Mouse (Mus musculus): ENCODE results near the gene Nlrc5.

Gene Nlrc5

DNA sequence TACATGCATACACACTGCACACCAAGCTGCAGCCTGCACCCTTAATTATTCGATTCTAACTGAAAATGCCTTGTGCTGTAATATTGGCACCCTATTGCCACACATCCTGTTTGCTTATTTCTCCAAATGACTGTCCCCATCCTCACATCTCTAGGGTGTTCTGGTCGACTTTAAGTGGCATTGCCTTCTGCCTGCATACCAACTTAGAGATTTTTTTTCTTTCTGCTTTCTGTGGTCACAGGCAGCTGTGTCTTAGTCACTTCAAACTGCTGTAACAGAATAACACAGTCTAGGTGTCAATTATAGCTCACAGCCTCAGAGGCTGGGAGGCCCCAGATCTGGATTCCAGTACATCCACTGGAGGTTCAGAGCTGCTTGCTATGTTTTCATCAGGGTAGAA, 24.4 kb downstream of the Nlrc5 start:
- no peak for DNase-seq (ENCODE audit: extremely low read depth, low read depth, low spot score)

DNA sequence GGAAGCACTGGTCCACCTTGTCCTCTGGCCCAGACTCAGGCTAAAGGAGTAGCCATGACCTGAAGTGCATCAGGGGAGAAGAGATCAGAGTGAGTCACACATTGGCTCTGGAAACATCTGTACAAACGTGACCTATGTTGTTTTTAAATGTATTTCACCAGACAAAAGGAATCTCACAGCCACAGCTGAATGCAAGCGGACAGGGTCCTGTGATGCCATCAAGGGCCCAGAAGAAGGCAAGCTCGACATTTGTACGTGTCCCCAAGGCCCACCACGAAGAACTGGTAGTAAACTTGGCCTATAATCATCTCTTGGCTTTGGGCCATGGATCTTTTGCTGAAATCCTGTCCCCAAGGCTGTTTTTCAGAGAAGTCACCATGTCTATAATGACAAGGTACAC, 35.5 kb downstream of the Nlrc5 start:
- no peak for DNase-seq (ENCODE audit: extremely low read depth, low read depth, low spot score)

DNA sequence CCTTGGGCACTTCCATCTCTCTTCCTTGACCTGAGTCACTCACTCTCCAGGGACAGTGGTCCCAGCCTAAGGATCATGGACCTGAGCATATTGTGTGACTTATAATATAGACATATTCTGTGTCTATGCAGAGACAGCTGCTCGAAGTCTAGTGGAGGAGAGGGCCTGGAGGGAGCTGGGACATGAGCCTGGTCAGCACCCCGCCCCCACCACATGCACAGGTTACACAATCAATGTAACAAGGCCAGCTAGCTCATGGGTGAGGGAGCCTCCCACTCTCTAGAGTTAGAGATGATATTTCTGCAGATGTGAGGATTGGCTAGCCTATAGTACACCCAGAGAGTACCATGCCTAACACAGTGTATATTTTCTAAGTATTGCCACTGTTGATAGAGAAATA, 36.6 kb downstream of the Nlrc5 start:
- DNase-seq (ENCODE audit: extremely low read depth, low read depth, low spot score): no peak

- no peak for DNase-seq (ENCODE audit: extremely low read depth, low read depth, low spot score)
These were observed 37.1 kb downstream of the Nlrc5 start for GRCm38 (mm10) chr8:94471281-94471680.

DNA sequence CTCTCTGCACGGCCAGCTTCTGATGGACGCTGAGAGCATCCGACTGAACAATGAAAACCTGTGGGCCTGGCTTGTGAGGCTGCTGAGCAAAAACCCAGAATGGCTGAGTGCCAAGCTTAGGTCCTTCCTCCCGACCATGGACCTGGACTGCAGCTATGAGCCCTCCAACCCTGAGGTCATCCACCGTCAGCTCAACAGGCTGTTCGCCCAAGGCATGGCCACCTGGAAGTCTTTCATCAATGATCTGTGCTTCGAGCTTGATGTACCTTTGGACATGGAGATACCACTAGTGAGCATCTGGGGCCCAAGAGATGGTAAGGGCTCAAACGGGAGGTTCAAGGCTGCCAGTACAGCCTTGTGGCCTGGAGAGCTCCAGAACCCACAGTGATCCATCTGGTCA, 38.6 kb downstream of the Nlrc5 start:
- no peak for DNase-seq (ENCODE audit: extremely low read depth, low read depth, low spot score)

GRCm38 (mm10) chr8:94473431-94473830, 39.3 kb downstream of the Nlrc5 start:
- no peak for DNase-seq (ENCODE audit: extremely low read depth, low read depth, low spot score)

GRCm38 (mm10) chr8:94475786-94476185, 41.6 kb downstream of the Nlrc5 start:
- DNase-seq (ENCODE audit: extremely low read depth, low read depth, low spot score): no peak

GRCm38 (mm10) chr8:94476846-94477245, 42.7 kb downstream of the Nlrc5 start:
- no peak for DNase-seq (ENCODE audit: extremely low read depth, low read depth, low spot score)

GRCm38 (mm10) chr8:94482051-94482450, 47.9 kb downstream of the Nlrc5 start:
- DNase-seq (ENCODE audit: extremely low read depth, low read depth, low spot score): no peak

- DNase-seq (ENCODE audit: extremely low read depth, low read depth, low spot score): no peak
These were observed 51.1 kb downstream of the Nlrc5 start for GRCm38 (mm10) chr8:94485288-94485687.

GRCm38 (mm10) chr8:94485882-94486281, 51.7 kb downstream of the Nlrc5 start:
- no peak for DNase-seq (ENCODE audit: extremely low read depth, low read depth, low spot score)

DNA sequence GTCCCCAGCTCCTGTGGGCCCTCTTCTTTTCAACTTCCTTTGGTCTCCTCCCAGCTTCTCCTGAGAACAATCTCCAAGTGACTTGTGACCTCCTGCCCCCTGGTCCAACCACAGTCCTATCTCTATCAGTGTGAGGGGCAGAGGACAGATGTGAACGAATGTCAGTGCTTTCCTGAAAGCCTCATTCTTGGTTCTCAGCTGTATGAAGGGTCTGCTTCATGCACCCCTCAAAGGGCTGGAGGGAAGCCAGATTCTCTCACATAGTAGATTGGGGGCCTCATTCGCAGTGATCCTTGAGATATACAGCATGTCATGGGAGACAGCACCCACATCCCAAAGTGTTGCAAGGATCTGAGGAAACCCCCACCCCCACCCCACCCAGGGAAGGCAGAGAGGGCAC, 53.9 kb downstream of the Nlrc5 start:
- DNase-seq (ENCODE audit: extremely low read depth, low read depth, low spot score): no peak

DNA sequence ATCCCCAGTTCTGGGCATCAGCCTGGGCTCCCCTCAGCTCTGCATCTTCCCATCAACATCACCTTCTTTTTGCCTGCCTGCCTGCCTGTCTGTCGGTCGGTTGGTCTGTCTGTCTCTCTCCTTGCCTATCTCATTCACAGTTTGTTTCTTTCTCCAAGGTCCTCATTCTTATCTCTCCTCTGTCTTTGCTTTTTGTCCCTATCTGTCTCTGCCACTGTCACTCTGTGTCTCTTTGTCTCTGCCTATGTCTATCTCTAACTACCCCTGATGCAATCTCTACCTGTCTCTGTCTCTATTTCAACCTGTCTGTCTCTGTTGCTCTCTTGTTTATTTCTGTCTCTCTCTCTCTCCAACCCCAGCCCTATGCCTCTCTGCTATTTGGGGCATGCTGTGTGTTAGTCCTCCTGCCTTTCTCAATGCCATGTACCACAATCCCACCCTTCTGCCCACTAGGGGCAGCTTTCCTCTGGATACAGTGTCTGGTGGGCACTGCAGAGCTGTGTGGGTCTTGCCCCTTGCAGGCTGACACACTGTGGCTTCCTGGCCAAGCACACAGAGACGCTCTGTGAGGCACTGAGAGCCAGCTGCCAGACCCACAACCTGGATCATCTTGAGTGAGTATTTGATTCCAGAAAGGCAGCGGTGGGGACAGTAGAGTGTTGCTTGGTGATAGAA, 55.8 kb downstream of the Nlrc5 start:
- DNase-seq (ENCODE audit: extremely low read depth, low read depth, low spot score): no peak

DNA sequence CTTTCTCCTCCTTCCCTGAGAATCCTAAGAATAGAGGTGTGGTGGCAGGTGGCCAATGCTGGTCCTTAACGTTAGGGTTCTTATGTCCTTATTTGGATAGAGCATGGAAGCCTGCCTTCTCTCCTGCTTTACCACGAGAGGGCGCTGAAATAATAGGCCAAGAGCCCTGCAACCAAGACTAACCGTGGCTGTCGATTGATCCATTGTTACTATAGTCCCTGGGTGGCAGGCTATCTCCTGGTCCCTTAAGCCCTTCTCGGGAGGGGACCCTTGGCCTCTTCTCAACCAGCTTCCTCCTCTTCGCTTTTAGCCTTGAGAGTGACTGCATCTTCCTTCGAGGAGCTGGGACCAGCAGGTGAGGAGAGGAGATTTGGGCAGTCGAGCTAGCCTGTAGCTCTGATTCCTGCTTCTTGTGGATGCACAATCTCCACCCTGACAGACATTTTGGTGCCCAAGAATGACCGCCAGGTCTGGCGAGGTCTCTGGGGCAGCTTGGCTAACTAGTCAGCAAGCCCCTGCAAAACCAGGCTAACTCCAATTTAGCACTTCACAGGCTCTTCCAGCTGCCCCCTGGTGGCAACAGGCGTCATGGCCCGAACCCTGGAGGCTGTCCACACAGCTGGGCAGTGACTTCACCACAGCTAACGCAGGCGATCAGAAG, 58.0 kb downstream of the Nlrc5 start:
- no peak for DNase-seq (ENCODE audit: extremely low read depth, low read depth, low spot score)

DNA sequence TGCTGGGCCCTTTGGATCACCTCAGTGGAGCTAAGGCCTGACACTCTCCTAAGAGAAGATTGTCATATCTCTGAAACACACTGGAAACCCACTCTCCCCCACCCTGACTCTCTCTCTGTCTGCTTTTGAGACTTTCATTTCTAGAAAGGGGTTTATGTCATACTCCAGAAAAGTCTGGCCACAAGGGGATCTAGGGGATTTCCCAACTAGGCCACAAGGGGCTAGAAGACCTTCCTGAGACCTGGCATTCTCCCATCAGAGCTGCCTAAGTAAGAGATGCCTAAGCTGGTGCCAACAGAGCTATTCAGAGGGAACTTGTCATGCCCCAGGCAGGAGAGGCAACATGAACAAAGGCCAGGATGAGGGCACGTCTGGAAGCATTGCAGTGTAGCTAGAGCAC, 59.1 kb downstream of the Nlrc5 start:
- no peak for DNase-seq (ENCODE audit: extremely low read depth, low read depth, low spot score)

- DNase-seq (ENCODE audit: extremely low read depth, low read depth, low spot score): no peak
These were observed 81.5 kb downstream of the Nlrc5 start for GRCm38 (mm10) chr8:94515430-94516208.

- no peak for DNase-seq (ENCODE audit: extremely low read depth, low read depth, low spot score)
These were observed 82.0 kb downstream of the Nlrc5 start for GRCm38 (mm10) chr8:94516209-94516593.

GRCm38 (mm10) chr8:94516766-94517165, 82.6 kb downstream of the Nlrc5 start:
- DNase-seq (ENCODE audit: extremely low read depth, low read depth, low spot score): no peak

- peak; percentile 18 for DNase-seq (ENCODE audit: extremely low read depth, low read depth, low spot score)
These were observed 84.2 kb downstream of the Nlrc5 start for GRCm38 (mm10) chr8:94518331-94518730.

- DNase-seq (ENCODE audit: extremely low read depth, low read depth, low spot score): no peak
These were observed 84.9 kb downstream of the Nlrc5 start for GRCm38 (mm10) chr8:94519021-94519420.

DNA sequence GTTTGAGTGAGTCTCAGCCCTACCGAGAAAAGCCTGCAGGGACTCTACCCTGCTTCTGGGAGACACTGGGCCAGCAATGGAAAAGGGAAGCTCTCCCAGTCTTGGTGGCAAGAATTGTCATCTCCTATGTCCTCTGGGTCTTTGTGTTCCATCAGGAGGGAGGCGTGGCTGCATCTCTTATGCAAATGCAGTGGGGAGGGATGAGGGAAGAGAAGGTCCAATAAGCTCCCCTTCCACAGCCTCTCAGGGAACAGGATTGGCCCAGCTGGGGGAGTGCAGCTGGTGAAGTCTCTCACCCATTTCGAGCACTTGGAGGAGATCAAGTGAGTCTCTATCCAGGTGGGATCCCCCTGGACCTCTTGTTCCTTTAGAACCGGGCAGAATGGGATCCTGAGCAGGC, 87.3 kb downstream of the Nlrc5 start:
- no peak for DNase-seq (ENCODE audit: extremely low read depth, low read depth, low spot score)

GRCm38 (mm10) chr8:94522482-94522881, 88.3 kb downstream of the Nlrc5 start:
- no peak for DNase-seq (ENCODE audit: extremely low read depth, low read depth, low spot score)

Measured in fat pad, adult 2 months (tissue).